Mouse (Mus musculus): Measurements from ENCODE around the gene Bpgm. TPM values are rescaled to one million over a fixed set of nuclear protein-coding genes. Genes with fewer than 3 reads are reported as not detected.

Bpgm gene
- polyA plus RNA-seq, 1 experiment from 2014 or later = 51.0 TPM

DNA sequence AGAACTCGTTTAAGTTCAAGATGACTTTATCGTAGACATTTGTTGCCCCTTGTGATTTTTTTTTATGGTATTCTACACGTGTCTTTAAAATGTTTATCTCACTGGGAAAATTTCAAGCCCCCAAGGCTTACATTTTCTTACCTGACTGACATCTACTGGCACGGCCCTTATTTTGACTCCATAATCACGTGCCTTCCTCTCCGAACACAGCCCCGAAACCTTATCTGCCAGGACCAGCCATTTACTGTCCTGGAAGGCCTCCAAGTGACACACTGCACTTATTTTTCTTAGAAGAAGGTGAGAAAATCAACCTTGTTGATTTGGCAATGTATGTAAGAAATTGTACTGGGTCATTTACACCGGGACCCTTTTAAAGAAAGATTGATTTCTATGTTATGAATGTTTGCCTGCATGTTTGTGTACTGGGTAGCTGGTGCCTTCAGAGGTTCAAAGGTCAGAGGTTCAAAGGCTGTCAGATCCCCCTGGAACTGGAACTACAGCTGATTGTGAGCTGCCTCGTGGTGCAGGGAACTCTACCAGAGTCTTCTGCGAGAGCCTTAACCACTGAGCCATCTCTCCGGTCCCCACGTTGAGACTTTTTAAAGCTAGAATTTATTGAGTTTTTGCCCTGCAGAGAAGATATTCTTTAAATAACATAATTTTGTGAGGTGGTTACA, 4.4 kb upstream of the Bpgm start:
- H3K36me3 ChIP-seq = no peaks in the 10 kb centered on the region
- no peaks in the 10 kb centered on the region for H3K27me3 ChIP-seq
- H3K4me1 ChIP-seq (replicated peaks) = peaks cover 5% of the 10 kb centered on the region
- no peak overlapping the region for H3K9ac ChIP-seq (replicated peaks)
- no peak overlapping the region for H3K4me3 ChIP-seq (replicated peaks)
- no peak overlapping the region for H3K4me2 ChIP-seq
- no peak for ATAC-seq (ENCODE audit: insufficient number of reproducible peaks, insufficient read depth, low FRiP score, low TSS enrichment, low read depth)
- H3K9me3 ChIP-seq = no peaks in the 10 kb centered on the region
- H3K27ac ChIP-seq = 0 out of 2 replicates have a peak overlapping the region, but pooled peaks have one; percentile 7
- WGBS = 77% methylated on average over 12 of the region's 12 CpGs

DNA sequence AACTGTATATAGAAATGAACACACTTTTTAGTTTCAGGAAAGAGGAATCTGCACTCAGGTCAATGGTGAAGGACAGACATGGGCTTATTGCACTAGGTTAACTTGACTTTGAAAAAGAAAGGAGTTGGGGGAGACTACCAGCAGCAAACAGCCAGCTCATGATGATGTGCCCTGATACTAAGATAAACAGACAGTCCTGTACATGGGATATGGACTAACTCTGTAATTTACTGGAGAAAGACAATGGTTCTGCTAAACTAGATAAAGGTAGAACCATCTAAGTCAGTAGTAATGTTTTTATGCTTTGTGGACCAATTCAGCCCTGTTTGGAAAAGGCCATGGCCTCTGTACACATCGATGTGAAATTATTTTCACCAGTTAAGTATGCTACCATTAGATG, 2.7 kb upstream of the Bpgm start:
- Histone ChIP-seq H3K27me3 (no peaks in the 10 kb centered on the region), H3K4me1 (replicated peaks) (peaks cover 21% of the 10 kb centered on the region)
- no peak for ATAC-seq (ENCODE audit: insufficient number of reproducible peaks, insufficient read depth, low FRiP score, low TSS enrichment, low read depth)

DNA sequence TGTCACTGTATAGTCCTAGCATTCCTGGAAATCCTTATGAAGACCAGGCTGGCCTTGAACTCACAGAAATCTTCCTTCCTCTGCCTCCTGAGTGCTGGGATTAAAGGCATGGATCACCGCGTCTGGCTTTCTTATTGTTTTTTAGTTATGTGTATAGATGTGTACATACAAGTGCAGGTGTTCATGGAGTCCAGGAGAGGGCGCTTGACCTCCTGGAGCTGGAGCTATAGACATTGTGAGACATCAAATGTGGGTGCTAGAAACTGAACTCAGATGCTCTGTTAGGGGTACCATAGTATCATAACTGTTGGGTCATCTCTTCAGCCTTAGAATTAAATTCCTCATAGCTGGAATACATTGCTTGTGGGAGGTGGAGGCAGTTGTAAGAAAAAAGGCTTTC, 2.0 kb upstream of the Bpgm start:
- Histone ChIP-seq H3K9me3 (no peaks in the 10 kb centered on the region), H3K36me3 (no peaks in the 10 kb centered on the region), H3K27me3 (no peaks in the 10 kb centered on the region), H3K9ac (replicated peaks) (no peak overlapping the region), H3K4me1 (replicated peaks) (peaks cover 27% of the 10 kb centered on the region), H3K4me3 (replicated peaks) (no peak overlapping the region), H3K27ac (no peak overlapping the region), H3K4me2 (no peak overlapping the region)
- ATAC-seq (ENCODE audit: insufficient number of reproducible peaks, insufficient read depth, low FRiP score, low TSS enrichment, low read depth) = no peak
- WGBS = 62% methylated on average over 3 of the region's 3 CpGs

More for the DNA sequence above, 2.7 kb upstream of the Bpgm start:
- Histone ChIP-seq H3K4me3 (replicated peaks) (no peak overlapping the region), H3K36me3 (no peaks in the 10 kb centered on the region), H3K9me3 (no peaks in the 10 kb centered on the region), H3K9ac (replicated peaks) (no peak overlapping the region), H3K27ac (no peak overlapping the region), H3K4me2 (no peak overlapping the region)
- 78% methylated on average over 1 of the region's 1 CpGs for WGBS

DNA sequence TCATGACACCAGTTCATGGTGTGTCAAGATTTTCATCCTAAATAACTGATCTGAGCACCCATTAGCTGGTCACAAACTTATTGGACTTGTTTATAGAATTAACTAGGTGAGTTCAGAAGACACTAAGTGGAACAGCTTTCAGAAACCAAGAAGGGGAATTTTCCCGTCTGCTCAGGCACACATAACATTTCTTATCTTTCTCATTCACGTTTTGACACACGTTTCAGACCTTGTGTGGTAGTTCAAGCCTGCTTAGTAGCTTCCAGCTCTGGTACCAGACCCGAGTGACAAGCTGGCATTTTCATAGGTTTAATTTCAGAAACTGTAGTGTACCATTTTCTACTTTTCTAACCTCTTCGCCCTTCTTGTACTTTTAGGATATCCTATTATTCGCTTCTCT, 616 bp upstream of the Bpgm start:
- Histone ChIP-seq H3K4me1 (replicated peaks) (peaks cover 38% of the 10 kb centered on the region), H3K27me3 (no peaks in the 10 kb centered on the region), H3K27ac (no peak overlapping the region), H3K36me3 (no peaks in the 10 kb centered on the region), H3K4me2 (peak overlapping the region; percentile 58), H3K4me3 (replicated peaks) (peak overlapping the region; percentile 55), H3K9me3 (no peaks in the 10 kb centered on the region), H3K9ac (replicated peaks) (0 out of 2 replicates have a peak overlapping the region, but pooled peaks have one; percentile 37)
- no peak for ATAC-seq (ENCODE audit: insufficient number of reproducible peaks, insufficient read depth, low FRiP score, low TSS enrichment, low read depth)
- 33% methylated on average over 6 of the region's 6 CpGs for WGBS

DNA sequence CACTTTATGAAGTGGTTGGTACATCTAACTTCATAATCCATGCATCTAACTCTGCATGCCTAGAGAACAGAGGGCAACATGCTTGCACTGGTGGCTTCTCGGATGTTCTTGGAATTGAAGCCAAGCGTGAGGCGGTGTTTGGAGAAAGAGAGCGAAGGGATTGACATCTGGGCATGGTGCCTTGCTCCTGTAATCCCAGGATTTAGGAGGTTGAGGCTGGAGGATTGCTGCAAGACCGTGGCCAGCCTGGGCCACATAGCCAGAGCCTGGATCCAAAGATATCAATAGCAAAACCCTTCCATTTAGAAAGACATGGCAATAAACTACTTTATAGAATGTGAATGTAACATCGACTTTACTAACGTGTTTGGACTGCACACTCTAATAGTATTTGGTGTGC, 2.0 kb downstream of the Bpgm start:
- no peak for ATAC-seq (ENCODE audit: insufficient number of reproducible peaks, insufficient read depth, low FRiP score, low TSS enrichment, low read depth)
- 0 out of 2 replicates have a peak overlapping the region, but pooled peaks have one; percentile 6 for H3K4me3 ChIP-seq (replicated peaks)
- H3K36me3 ChIP-seq = no peaks in the 10 kb centered on the region
- 0 out of 2 replicates have a peak overlapping the region, but pooled peaks have one; percentile 19 for H3K27ac ChIP-seq
- 83% methylated on average over 7 of the region's 7 CpGs for WGBS
- H3K27me3 ChIP-seq = no peaks in the 10 kb centered on the region
- no peaks in the 10 kb centered on the region for H3K9me3 ChIP-seq
- H3K4me2 ChIP-seq = peak overlapping the region; percentile 23
- H3K9ac ChIP-seq (replicated peaks) = no peak overlapping the region
- peaks cover 47% of the 10 kb centered on the region for H3K4me1 ChIP-seq (replicated peaks)

DNA sequence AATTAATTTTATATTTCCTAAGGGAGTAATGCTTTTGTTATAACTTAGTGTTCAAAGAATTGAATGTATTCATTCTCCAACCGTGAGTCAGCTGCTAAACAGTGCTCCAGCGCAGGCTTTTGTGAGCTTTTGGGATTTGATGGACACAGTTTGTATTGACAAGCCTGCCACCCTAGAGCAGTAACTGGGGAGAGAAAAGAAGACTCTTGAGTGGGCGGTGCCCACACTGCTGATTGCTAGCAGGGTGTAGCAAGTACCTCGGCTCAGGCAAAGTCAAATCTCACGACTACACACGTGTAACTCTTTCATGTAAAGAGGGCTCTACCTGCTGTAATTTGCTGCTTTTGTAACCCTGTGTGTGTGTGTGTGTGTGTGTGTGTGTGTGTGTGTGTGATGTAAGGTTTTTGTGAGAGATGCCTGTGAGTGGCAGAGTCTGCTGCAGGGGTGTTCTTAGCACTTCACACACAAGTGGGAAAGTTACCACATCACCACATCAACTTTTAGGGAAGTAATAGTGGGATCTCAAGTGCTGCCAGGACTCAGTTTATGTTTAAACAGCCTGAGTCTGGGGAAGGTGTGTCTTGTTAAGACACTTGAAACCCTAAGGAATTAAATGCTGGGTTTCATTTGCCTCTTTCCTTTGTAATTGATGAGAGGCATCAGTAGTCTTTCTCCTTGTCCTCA, 2.8 kb downstream of the Bpgm start:
- Histone ChIP-seq H3K9ac (replicated peaks) (no peak overlapping the region; the same call in 1 of the 2 replicates), H3K27ac (no peak overlapping the region), H3K9me3 (no peaks in the 10 kb centered on the region), H3K4me3 (replicated peaks) (0 out of 2 replicates have a peak overlapping the region, but pooled peaks have one; percentile 6), H3K36me3 (0 out of 2 replicates have a peak, but pooled peaks cover 3% of the 10 kb centered on the region), H3K4me2 (peak overlapping the region; percentile 23), H3K4me1 (replicated peaks) (peaks cover 47% of the 10 kb centered on the region), H3K27me3 (no peaks in the 10 kb centered on the region)
- WGBS = 41% methylated on average over 6 of the region's 6 CpGs
- no peak for ATAC-seq (ENCODE audit: insufficient number of reproducible peaks, insufficient read depth, low FRiP score, low TSS enrichment, low read depth)

DNA sequence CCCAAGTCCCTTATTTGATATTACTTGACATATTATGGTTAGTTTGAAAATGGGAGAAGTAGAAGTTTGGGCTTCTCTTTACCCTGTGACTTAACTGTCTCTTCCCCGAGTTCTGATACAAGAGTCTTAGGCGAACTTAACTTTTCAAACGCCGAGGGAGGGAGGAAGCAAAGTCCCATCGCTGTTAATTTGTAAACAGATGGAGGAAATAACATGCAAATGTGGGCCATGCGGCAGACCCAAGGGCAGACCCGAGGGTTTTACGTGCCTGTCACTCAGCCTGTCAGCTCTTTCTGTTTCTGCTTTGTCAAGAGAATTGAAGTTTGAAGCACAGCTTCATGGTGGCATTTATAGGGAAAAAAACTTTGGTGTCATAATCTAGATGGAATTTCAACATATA, 3.5 kb downstream of the Bpgm start:
- no peak overlapping the region for H3K4me3 ChIP-seq (replicated peaks)
- 11% methylated on average over 8 of the region's 8 CpGs for WGBS
- H3K4me2 ChIP-seq = peak overlapping the region; percentile 23; the same call in 1 of the 2 replicates

DNA sequence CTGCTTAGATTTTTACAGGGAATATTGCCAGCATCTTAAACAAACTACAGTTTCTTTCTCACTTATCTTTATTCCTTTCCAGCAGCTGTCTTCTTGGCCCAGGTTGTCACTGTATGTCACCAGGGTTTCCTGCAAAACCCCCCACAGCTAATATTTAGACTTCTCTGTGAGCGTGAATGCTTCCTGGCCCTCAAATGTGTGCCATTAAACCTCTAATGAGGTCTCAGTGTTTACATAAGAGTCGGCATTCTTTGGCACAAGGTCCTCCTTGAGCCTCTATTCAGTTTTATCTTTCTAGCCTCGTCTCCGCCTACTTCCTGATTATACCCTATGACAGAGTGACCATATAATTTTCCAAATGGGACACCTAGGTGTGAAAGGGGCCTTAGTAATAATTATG, 4.7 kb downstream of the Bpgm start:
- Histone ChIP-seq H3K4me3 (replicated peaks) (no peak overlapping the region), H3K9ac (replicated peaks) (no peak overlapping the region), H3K9me3 (no peaks in the 10 kb centered on the region), H3K27ac (no peak overlapping the region), H3K4me1 (replicated peaks) (peaks cover 43% of the 10 kb centered on the region), H3K36me3 (0 out of 2 replicates have a peak, but pooled peaks cover 3% of the 10 kb centered on the region), H3K4me2 (no peak overlapping the region), H3K27me3 (no peaks in the 10 kb centered on the region)
- ATAC-seq (ENCODE audit: insufficient number of reproducible peaks, insufficient read depth, low FRiP score, low TSS enrichment, low read depth) = no peak
- 32% methylated on average over 4 of the region's 4 CpGs for WGBS

More for the DNA sequence above, 3.5 kb downstream of the Bpgm start:
- Histone ChIP-seq H3K27me3 (no peaks in the 10 kb centered on the region), H3K4me1 (replicated peaks) (peaks cover 47% of the 10 kb centered on the region), H3K27ac (no peak overlapping the region), H3K36me3 (0 out of 2 replicates have a peak, but pooled peaks cover 3% of the 10 kb centered on the region), H3K9ac (replicated peaks) (no peak overlapping the region), H3K9me3 (no peaks in the 10 kb centered on the region)
- ATAC-seq (ENCODE audit: insufficient number of reproducible peaks, insufficient read depth, low FRiP score, low TSS enrichment, low read depth) = no peak

DNA sequence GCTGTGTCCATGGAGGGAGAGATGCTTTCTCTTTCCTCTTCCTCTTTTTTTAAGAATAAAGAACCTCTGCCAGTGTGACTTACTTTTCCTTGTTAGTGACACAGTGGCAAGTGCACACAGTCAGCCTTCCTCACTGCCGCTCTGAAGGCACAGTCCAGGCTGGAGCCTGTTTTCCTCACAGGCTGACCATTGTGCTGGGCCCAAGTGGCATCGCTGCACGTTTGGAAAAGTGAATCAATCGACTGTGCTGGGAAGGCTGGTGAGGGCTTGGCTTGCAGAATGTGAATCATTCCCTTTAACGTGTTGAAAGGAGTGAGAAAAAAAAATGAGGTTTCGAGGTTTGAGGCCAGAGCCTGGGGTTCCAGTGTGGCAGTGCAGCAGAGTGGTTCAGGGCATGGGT, 5.3 kb downstream of the Bpgm start:
- H3K27ac ChIP-seq = peak overlapping the region; percentile 36
- H3K9me3 ChIP-seq = no peaks in the 10 kb centered on the region
- H3K4me3 ChIP-seq (replicated peaks) = no peak overlapping the region
- no peak for ATAC-seq (ENCODE audit: insufficient number of reproducible peaks, insufficient read depth, low FRiP score, low TSS enrichment, low read depth)
- no peaks in the 10 kb centered on the region for H3K27me3 ChIP-seq
- WGBS = 81% methylated on average over 6 of the region's 6 CpGs
- H3K9ac ChIP-seq (replicated peaks) = no peak overlapping the region
- H3K4me2 ChIP-seq = no peak overlapping the region
- 0 out of 2 replicates have a peak, but pooled peaks cover 3% of the 10 kb centered on the region for H3K36me3 ChIP-seq
- H3K4me1 ChIP-seq (replicated peaks) = peaks cover 43% of the 10 kb centered on the region

DNA sequence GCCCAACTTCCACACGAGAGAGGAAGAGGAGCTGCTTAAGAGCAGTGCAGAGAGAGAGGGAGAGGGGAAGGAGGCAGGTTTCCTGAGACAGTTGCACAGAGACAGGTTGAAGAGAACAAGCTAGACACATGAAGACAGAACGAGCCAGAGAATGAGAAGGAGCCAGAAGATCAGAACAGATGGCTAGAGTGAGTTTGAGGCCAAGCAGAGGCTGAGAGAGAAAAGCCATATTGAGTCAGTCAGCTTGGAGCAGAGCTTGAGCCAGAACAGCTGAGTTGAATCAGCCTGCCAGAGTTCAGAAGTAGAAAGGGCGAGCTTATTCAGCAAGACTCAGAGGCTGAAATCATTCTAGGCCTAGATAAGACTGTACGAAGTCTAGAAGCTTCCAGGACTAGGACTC, 6.8 kb downstream of the Bpgm start:
- no peak overlapping the region for H3K9ac ChIP-seq (replicated peaks)
- H3K27ac ChIP-seq = no peak overlapping the region
- no peak for ATAC-seq (ENCODE audit: insufficient number of reproducible peaks, insufficient read depth, low FRiP score, low TSS enrichment, low read depth)
- no peaks in the 10 kb centered on the region for H3K9me3 ChIP-seq
- H3K27me3 ChIP-seq = no peaks in the 10 kb centered on the region
- 80% methylated on average over 4 of the region's 4 CpGs for WGBS
- no peak overlapping the region for H3K4me3 ChIP-seq (replicated peaks)
- no peak overlapping the region for H3K4me2 ChIP-seq
- peaks cover 34% of the 10 kb centered on the region for H3K4me1 ChIP-seq (replicated peaks)
- H3K36me3 ChIP-seq = peaks cover 11% of the 10 kb centered on the region

DNA sequence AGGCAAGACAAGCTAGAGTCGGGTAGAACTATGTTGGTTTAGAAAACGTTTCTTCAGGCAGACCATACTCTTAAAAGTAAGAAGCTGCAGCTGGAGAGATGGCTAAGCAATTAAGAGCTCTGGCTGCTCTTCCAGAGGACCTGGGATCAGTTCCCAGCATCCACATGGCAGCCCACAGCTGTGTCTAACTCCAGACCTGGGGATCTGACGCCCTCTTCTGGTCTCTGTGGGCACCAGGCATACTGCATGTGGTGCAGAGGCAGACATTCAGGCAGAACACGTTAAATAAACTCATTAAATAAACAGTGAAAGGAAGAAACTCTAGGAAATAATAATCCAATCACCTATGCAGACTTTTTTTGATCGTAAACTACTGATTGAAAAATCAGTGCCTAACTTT, 7.4 kb downstream of the Bpgm start:
- no peak overlapping the region for H3K4me2 ChIP-seq
- H3K4me3 ChIP-seq (replicated peaks) = no peak overlapping the region
- no peak for ATAC-seq (ENCODE audit: insufficient number of reproducible peaks, insufficient read depth, low FRiP score, low TSS enrichment, low read depth)
- H3K9me3 ChIP-seq = no peaks in the 10 kb centered on the region
- H3K36me3 ChIP-seq = peaks cover 16% of the 10 kb centered on the region
- WGBS = 74% methylated on average over 5 of the region's 5 CpGs
- H3K9ac ChIP-seq (replicated peaks) = no peak overlapping the region
- 0 out of 2 replicates have a peak overlapping the region, but pooled peaks have one; percentile 29 for H3K27ac ChIP-seq
- peaks cover 31% of the 10 kb centered on the region for H3K4me1 ChIP-seq (replicated peaks)
- no peaks in the 10 kb centered on the region for H3K27me3 ChIP-seq
